Mouse (Mus musculus) left cerebral cortex, postnatal 4 days (tissue): ENCODE measurements around the gene Sh3bp2. TPM values are rescaled to one million over a fixed set of nuclear protein-coding genes. Genes with fewer than 3 reads are reported as not detected.

Source experiments
- DNase-seq: peaks from one replicate; pipeline ENCODE4 v3.0.0-alpha.2; 2022
- intact Hi-C: fragments of 180-260 bp; cut with DNase I; formaldehyde crosslinking; loops from one replicate; pipeline ENCODE4 v1.15.1; 2025
- total RNA-seq, 2 experiments: library from RNA; stranded (reverse); gene quantifications; 2 replicates each; pipeline ENCODE4 v1.2.3; 2021

The Sh3bp2 gene
- total RNA-seq: 10 to 100 TPM; 28.9 to 29.7 TPM

DNA sequence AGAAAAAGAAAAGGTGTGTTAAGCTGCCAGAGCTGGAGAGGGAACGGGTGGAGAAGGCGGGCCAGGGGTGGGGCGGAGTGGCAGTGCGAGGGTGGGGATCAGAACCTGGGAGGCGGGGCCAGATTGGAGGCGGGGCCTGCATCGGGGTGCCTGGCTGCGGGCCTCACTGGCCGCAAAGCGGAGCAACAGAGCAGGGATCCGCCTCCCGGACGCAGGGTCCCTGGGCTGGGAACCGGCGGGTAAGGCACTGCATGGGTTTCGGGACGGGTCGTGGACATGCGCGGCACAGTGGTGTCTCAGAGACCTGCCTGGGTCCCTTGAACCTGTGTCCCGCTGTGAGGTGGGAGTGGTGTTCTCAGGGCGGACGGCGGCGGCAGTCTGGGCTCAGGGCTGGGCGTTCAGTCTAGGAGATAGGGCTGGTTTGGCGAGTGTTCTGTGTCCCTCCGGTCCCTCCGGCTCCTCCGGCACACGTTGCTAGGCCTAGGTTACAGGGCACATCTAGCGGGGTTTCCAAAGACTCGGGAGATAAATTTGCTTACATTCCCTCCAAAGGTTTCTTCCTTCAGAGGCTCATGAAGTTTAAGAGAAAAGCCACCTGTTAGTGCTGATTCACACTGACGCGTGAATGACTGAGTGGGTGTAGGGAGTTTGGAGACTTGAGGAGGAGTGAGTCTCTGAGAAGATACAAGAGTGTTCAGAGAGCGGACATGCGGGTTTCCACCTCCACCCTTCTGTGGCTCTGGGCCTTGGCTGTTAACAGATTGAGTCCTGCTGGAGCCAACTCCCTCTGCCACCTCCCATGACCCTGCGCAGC is at the start of gene Sh3bp2:
Sh3bp2 (plus strand) TSS at position 176 of the 814 bp plus-strand sequence.
- intact Hi-C loops: no loop called here
- peak; percentile 90 for DNase-seq

DNA sequence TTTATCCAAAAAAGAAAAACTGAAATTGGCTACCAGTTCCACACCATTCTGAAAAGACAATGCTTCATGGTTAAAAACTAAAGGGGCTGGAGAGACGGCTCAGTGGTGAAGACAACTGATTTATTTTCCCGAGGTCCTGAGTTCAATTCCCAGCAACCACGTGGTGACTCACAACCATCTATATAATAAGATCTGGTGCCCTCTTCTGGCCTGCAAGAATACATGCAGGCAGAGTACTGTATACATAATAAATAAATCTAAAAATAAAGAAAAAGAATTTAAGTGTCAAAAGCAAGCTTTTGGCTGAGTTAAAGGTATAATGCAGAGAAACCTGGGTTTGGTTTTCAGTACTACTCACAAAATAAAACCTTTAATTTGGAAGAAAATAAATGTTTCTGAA is 44.7 kb upstream of the Sh3bp2 start:
- DNase-seq: no peak
- intact Hi-C loops: no loop called here

DNA sequence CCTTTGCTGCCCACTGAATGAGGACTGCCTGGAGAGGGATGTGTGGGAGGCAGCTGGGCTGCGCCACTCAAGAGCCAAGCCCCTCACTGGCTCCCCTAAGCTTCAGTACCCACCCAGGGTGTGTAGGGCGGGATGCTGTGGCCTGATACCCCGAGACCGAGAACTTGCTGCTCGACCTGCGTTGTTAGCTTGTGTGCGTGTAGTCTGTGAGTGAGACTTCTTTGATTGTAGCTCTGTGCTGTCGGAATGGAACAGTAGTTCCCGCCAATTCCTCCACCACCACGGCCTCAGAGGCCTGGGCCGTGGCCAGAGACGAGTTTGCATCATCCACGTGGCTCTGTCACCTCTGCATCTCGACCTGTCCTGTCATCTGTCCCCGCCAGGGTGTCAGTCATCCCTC is 39.9 kb upstream of the Sh3bp2 start:
- intact Hi-C loops: no loop called here

DNA sequence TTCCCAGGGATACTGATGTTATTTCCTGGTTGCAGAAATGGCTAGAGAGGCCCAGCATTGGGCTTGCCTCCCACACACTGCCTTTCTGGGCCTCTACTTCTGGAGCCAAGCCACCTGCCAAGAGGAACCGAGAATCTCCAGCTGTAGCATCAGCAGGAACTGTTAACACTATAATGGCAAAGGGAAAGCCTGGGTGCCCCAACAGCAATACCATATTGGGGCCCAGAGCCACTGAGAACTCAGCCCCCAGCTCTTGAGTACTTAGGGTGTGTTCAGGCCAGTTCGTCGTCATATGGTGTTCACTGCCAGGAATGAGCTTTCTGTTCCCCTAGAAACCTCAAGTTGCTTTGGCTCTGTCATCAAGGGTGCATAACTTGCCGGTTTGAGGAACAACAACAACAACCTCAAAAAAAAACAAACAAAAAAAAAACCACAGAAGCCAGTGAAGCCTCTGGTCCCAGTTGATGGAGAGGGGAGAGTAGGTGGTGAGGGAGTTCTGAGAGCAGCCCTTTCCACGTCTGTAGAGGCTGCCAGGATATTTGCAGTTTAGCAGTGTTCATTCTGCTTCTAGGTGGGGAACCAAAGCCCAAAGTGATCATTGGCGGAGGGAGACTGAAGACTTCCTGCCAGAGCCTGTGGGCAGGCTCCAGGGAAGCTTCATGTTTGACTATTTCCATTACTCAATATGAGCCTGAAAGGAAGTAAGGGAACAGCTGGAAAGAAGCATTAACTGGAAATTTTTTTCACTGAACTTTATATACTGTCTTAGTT is 38.1 kb upstream of the Sh3bp2 start:
- DNase-seq: no peak
- intact Hi-C loops: no loop called here

More for the DNA sequence above, 39.9 kb upstream of the Sh3bp2 start:
- DNase-seq: no peak

DNA sequence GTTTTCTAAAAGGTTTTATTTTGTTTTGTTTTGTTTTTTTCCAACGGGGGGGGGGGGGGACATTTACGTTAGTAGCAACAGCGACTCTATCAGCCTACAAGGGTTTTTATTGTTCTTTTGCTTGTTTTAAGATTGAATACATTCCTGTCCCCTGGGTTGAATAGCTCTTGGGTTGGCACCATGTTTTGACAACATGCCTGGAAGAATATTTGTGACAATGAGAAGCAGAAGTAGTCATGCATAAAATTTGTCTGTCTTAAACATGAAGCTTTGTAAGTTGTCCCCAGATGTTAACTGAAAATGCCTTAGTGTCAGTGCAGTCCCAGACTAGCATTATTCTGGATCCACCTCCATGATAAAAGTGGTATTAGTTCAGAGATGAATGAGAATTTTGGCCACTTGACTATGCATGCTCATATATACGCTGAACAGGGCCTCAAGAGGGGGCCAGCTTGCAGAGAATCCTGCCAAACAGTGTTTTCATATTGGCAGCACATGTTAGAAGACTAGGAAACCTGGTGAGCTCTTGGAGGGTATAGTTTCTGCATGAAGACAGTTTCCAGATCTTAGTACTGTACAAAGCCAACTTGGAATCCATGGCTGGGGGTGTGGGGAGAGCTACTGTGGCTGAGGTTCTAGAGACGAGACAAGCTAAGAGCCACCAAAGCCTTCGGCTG is 36.8 kb upstream of the Sh3bp2 start:
- intact Hi-C loops: no loop called here
- DNase-seq: no peak

DNA sequence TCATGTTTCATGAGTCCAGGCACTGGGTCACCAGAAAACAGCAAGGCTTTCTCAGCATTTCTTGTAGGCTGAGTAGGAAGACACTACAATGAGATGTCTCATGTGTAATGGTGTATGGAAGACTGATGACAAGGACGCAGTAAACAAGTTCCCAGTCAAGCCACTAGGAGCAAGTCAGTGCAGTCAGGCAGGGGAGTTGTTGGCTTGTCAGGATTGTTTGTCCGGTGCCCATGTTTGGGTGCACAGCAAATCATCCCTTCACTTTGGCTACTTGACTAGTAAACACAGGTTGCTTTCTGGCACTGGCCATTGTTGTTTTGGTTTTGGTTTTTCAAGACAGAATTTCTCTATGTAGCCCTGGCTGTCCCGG is 36.2 kb upstream of the Sh3bp2 start:
- DNase-seq: no peak
- intact Hi-C loops: no loop called here

DNA sequence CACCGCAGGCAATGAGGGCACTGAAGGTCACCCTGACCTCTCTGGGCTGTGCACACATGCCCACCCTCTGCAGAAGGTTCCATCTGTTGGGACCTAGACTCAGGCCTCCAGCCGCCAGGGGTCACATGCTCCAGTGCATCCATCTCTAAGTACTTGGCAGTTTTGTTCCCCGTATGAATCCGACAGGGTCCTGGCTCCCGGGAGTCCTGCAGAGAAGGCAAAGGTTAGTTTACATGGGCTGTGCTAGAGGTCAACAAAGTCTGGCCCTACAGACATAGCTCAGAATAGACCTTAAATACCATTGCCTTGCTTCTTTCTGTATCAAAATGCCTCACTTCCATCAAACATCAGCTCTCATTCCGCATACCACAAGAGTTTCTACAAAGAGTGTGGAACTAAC is 28.9 kb upstream of the Sh3bp2 start:
- DNase-seq: no peak
- intact Hi-C loops: no loop called here

DNA sequence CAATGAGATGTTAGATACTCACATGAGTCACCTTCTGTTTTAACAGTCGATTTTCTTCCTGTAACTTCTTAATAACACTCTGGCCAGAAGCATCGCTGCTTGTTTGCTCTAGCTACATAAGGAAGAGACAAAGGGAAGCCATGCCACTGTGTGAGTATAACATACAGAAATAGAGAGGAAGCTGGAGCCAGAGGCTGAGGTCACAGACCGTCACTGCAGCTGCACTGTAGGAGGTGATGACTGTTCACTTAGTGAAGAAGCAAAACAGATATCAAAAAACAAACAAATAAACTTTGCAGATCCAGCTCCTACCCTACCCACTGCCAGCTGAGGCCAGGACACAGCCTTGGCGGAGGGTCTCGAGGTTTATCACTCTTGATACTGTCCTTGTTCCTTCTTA is 24.8 kb upstream of the Sh3bp2 start:
- intact Hi-C loops: no loop called here
- DNase-seq: no peak

DNA sequence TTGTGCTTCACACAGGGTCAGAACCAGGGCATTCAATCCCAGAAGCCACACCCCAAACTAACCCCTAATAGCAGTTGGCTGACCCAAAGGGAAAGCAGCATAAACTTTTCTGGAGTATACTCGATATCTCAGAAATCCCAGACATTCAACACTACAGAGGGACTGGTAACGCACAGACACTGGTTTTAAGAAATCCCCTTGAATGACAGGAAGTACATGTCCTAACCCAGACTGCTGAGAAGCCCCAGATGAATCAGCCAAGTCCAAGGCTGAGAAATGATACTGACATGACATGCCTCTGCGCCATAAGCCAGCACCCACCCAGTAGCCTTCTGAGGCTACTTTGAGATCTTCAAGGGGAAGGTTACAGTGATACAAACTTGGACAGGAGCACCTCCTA is 24.1 kb upstream of the Sh3bp2 start:
- no peak for DNase-seq
- intact Hi-C loops: no loop called here

DNA sequence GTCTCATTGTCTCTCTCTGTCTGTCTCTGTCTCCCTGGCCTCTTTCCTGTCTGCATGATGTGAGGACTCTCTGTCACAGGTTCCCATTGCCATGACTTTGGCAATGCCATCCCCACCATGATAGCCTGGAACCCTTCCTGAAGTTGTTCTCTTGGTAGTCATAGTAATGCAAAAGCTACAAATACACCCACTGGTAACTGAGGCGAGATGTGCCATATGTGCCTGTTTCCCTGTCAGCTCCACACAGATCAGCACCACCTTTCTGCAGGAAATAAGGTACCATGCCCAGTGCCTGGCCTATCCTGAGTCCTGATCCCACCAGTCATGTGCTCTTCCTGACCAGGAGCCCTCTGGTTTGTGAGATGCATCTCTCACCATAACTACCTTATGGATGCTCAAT is 23.2 kb upstream of the Sh3bp2 start:
- intact Hi-C loops: no loop called here
- no peak for DNase-seq

DNA sequence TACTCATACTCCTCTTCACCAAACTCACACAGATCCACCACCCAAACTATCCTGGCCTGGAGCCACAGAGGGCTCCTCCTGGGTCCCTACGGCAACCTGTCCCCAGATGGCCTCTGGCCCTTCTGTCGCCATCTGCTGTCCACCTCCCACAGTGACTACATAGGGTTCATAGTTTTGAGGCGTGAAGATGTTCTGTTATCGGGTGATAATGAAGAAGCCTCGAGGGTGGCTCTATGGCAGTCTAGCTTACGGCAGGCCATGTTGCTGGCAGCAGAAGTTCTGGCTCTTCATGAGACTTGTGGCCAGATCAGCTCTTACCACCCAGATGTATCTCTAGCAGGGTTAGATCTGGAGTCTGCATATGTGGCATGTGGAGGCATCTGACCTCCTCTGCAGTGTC is 22.8 kb upstream of the Sh3bp2 start:
- intact Hi-C loops: no loop called here
- DNase-seq: no peak

DNA sequence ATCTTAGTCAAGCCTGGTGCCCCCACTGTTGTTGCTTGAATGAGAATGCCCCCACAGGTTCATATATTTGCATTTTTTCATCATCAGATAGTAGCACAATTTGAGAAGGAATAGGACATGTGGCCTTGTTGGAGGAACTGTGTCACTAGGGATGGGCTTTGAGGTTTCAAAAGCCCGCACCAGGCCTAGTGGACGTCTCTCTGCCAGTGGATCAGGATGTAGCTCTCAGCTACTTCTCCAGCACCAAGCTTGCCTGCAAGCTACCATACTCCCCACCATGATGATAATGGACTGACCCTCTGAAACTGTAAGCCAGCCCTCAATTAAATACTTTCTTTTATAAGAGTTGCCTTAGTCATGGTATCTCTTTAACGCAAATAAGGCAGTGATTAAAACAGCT is 13.2 kb upstream of the Sh3bp2 start:
- DNase-seq: no peak
- intact Hi-C loops: no loop called here

DNA sequence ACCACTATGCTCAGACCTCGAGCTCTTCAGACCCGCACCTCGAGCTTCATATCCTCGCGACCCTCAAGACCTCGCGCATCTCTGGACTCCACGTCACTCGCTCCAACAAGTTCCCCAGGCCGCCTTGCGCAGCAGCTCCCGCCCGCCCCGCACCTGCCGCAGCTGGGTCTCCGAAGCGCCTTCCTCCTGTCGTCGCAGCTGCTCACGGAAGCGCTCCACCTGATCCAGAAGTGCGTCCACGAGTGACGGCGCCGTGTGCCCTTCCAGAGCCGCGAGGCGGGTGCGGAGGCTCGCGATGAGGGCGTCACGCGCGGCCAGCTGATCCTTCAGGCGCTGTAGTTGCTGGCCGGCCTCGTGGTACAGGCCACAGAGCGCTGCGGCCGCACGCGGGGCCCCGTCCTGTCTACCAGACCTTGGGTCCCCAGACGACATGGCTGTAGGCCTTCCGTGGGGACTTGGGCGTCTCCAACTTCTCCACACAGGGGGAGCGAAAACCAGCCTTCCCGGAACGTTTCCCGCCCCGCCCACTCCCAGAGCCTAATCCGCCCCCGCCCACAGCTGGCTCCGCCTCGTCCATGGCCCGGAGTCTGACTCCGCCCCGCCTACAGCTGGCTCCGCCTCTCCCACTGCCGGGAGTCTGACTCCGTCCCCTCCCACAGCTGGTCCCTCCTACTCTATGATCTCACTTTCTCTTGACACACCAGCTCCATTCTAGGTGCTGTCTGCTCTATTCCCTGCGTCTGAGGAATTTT is 12.0 kb upstream of the Sh3bp2 start, which contains the start of gene Tnip2:
Tnip2 (minus strand) TSS at position 526 of the 752 bp plus-strand sequence.
- DNase-seq: peak; percentile 92
- intact Hi-C loops: no loop called here

DNA sequence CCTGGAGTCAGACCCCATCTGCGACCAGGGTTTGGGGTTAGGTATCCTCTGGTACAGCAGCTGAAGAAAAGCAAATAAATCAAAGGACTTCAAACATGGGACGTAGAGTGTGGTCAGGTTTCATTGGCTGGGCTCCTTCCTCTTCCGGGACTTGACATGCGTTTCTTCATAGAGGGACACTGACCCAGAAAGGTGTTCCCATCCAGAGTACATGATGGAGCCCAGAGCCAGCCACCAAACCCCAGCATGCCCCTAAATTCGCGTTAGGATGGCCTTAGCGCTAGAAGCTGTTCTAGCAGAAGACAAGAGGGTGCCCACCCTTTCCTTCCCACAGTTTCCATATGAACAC is 11.4 kb upstream of the Sh3bp2 start:
- DNase-seq: no peak
- intact Hi-C loops: no loop called here

DNA sequence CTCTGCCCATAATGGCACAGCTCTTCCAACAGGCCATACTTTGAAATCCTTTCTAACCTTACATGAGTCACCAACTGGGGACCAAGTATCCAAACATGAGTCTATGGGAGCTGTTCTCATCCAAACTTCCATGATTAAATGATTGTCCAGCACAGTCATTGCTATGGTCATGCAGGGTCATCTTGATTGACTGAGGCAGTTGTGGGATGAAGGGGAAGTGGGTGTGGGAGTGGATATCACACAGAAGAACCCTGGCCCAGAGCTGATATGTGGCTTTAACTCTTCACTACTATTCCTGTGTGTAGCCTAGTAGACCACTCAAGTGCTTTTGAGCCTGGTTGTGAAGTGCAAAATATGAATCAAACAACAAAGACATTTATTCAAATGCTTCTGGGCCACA is 10.5 kb upstream of the Sh3bp2 start:
- intact Hi-C loops: no loop called here
- DNase-seq: no peak

DNA sequence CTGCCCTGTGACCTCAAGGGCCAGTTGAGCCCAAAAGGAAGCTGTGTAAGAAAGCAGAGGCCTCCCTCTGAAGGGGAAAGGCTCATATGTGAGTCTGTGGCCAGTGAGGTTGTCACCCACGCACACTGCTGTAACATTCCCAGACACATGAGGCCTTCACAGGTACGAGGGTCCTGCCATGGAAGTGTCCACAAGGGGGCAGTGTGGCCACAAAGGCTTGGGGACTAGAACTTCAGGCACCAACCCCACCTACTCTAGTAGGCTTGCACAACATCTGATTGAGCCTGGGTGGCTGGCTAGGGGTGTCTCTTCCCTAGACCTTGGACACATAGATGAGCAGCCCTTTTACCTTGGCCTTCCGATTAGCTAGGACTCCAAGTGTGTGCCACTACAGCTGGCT is 7.7 kb upstream of the Sh3bp2 start:
- intact Hi-C loops: no loop called here
- DNase-seq: peak; percentile 76

DNA sequence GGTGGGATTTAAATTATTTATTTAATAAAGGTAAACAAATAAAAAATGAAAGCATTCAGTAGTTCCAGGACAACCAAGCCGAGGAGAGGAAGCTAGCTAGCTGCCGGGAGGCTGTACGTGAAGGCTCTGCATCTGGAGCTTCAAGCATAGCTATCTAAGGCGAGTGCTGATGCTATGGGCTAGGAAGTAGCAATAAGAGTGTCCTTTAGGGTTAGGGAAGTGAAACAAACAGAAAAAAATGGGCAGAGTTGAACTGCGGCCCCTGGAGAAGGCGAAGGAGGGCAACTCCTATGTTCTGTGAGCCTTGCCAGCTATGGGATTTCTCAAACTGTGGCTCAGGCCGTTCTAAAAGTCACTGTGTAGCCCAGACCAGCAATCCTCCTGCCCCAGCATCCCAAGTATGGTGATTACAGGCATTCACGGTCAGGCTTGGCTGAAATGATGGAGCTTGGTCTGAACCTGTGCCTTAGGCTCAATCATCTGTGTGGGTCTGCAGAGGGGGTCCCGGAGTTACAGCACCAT is 6.2 kb upstream of the Sh3bp2 start:
- intact Hi-C loops: no loop called here
- no peak for DNase-seq

DNA sequence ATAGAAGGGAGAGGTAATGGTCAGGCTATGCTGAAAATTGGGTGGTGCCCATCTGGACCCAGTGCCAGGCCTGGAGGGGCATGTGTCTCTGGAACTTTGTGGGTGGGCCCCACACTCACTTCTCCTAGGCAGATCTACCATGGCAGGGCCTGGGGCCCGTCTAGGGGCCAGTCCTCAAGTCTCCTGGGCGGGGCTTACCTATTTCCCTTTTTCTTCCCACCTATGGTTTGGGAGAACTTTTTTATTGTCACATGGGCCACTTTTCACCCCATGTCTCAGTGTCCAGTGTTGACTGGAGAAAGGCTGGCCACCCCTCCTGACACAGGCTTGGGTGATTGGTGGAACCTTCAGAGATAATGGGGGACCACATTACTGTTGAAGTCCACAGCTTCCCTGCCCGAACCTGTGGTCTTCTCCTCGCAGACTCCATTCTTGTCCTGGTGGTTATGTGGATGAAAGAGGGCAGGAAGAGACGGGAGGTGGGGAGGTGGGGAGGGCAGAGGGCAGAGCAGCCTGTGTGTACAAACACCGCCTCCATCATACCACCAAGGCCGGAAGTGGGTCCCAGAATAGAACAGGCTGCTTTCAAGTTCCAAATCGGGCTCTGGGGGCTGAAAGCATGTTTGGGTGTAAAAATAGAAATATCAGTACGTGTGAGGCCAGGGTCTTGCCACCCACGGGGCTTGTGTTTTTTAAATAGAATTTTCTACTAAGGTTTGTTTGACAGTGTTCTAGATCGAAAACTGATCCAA is 5.0 kb upstream of the Sh3bp2 start:
- intact Hi-C loops: no loop called here

DNA sequence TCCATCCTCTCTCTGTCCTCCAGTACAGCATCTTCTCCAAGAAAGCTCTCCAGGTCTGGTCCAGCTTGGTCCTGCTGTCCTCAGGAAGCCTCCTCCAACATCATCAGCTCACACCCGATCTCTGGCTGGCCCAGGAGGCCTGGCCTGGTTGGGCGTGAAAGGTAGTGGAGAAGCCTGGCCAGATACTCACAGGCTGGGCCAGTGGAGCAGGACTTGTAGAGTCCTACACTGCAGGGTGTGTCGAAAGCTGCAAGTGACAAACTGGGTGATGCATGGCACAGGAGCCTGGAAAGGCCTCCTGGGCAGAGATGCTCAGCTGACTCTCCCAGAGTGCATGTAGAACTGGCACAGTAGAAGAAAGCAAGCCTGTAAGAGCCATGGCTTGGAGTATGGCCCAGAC is 4.3 kb upstream of the Sh3bp2 start:
- no peak for DNase-seq
- intact Hi-C loops: no loop called here

More for the DNA sequence above, 5.0 kb upstream of the Sh3bp2 start:
- no peak for DNase-seq

DNA sequence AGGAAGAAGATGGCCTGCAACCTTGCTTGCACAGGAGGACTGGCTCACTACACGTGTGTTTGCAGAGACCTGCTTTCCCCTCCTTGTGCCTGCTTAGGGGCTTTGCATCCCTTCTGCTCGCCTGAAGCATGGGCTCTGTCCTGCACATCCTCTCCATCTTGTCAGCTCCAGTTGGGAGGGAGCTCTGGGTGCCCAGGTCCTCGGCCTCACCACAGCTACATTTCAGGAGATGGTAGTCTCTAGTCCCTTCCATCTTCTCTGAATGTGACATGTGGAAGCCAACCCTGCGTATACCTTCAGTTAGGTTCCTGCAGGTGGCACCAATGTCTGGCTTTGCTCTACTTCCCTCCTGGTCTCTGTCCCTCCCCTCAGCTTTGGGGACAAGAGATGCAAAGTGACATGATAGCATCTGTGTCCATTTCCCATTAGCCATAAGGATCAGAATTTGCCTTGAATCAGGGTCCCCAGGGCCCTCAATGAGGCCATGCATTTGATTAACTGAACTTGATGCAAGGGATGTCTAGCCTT is 1.6 kb upstream of the Sh3bp2 start:
- intact Hi-C loops: no loop called here
- DNase-seq: no peak
